Mouse (Mus musculus) heart, adult 11 months (tissue): ENCODE measurements at regions not wholly inside any gene's neighbourhood (a gene's known extent, or its start where the extent isn't known, plus 50 kb on each side); places are given as distances from the start of the nearest gene placed in this dataset.

Source experiments
- DNase-seq: peaks from one replicate; pipeline ENCODE4 v3.0.0; 2022

DNA sequence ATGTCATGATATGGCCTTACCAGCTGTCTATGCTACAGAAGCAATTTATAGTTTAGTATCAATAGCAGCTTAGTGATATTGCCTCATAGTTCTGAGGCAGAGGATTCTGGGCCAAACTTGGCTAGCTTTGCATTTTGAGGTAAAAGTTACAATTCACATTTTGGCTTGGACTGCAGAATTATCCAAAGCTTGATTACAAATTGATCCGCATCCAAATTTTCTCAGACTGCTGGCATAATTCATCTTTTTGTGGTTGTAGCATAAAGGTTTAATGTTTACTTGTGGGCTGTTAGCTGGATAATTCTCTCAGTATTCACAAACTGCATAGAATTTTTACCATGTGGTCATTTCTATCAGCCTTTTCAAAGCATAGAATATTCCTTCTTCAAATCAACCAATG, 589.9 kb upstream of the Pdcd1 start:
- DNase-seq = no peak

DNA sequence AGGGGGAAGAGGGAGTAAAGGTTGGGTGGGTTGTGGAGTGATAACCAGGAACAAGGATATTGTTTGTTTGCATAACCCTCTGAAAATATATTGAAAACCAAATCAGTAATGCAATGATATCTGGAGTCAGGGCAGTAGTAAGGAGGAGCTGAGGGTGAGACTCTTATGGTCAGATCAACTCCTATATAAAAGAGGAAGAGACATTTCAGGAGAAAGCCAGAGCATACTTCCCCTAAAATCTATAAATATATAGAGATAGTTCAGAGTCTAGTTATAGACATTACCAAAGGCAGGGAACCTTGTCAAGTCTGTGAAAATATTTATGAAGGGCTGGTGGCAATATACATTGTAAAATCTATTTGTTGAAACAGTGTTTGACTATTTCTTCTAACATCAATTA, 605.9 kb upstream of the Pdcd1 start:
- no peak for DNase-seq

DNA sequence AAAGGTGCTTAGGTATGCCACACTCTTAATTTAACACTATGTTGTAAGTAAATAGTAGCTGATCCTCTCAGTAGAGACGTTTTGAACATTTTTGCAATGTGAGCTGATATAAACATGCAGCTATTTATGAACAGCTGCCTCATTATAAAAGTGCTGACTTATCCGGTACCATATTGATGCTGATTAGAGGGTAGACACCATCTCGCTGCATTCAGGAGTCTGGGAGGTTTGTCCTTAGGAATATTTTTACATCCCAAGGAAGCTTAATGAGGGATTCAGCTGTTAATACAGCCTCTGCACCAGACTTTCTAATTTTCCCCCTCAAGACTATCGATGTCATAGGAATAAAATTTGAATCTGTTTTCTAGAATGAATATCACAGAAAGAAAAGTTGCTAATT, 619.3 kb upstream of the Pdcd1 start:
- no peak for DNase-seq

DNA sequence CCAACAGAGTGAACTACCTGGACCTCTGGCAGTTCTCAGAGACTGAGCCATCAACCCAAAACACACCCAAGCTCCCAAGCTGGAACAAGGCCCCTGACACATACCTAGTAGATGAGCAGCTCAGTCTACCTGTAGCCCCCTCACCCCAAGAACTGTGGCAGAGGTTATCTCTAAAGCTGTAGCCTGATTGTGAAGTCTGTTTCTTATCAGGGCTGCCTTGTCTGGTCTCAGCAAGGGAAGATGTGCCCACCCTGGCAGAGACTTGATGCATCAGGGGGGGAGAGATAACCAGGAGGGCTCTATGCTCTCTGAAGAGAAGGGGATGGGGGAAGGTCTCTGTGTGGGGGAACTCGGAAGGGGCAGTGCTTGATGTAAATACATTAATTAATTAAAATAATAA, 612.9 kb upstream of the Fam174a start:
- peak; percentile 77 for DNase-seq

DNA sequence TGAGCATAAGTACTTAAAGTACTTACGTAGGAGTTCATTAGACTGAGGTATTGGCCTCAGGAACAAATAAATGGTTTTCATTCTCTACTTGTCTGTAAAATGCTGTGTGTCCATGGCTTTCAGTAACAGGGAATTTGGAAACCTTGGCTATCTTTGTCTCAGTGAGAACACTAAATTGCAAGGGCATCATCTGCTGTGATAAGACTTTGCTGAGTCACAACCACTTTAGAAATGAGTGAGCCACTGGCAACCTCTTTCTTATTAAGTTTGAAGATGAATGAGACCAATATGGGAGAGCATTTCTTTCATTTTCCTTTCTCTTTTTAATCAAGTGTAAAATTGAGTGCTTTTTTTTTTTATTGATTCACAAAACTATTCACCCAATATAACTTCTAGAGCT, 611.7 kb upstream of the Fam174a start:
- no peak for DNase-seq

DNA sequence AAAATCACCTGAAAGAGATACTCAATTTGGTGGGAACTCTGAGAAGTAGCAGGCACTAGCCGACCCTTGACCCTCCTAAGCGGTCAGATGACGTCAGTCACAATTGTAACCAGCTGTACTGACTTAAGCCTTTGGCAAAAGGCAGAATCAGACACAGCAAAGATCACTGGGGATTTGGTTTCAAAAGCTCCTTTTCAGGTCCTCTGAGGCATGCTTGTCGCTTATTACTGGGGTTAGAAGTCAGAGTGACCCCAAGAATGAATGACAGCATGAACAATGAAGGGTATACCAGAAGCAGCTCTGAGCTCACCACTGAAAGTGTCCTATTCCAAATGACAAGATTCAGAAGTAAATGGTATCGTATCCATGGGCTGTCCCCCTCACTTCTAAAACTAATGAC, 600.6 kb upstream of the Fam174a start:
- no peak for DNase-seq

DNA sequence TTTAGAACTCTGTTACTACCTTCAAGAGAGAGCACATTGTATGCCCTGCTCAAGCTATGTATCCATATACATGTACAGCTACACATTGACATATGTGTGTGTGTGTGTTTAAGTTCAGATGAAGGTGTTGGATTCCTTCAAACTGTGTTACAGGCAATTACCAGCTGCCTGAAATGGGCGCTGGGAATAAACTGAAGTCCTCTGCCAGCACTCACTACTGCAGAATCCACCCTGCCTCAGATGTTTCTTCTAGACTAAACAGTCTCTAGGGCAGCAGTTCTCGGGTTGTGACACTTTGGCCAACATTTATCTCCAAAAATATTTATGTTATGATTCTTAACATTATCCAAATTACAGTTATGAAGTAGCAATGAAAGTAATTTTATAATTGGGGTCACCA, 595.7 kb upstream of the Fam174a start:
- DNase-seq = no peak

DNA sequence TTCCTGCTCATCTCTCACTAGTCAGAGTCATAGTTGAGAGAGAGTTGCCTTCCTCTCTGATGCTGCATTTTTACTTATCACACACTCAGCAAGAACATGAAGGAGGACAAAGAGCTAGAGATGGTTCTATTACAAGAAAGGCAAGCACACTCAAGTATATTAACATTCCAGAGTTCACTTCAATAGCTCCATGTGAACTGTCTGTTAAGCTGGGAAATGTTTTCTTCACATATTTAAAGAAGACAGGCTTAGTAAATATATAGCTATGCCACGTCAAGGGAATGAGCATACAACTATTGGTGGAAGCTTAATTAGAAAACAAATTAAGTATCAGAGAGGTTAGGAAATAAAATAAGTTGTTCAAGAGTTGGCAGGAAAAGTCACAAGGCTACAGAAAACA, 559.9 kb upstream of the Fam174a start:
- no peak for DNase-seq

DNA sequence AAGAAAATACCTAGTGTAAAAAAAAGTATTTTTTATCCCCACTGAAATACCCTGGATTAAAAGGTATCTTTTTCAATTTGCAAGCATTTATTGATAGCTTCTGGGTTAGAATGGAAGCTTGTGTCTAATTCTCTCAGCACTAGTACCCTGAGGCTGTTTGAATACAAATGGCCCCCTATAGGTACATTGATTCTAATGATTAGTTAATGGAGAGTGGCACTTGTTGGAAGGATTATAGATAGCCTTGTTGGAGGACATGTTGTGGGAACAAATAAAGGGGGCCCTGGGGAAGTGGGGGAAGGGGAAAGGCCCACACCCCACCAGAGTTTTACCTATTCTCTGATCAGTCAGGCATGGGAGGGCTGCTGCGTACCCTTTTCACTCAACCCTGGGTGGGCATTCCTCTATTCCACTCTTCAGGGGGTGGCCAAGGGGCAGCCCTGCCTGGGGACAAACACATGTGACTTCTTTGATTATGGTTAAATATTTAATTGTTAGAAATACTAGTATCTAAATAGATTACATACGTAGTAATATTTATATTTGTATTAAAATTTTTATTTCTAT, 524.3 kb upstream of the Fam174a start:
- DNase-seq = no peak

DNA sequence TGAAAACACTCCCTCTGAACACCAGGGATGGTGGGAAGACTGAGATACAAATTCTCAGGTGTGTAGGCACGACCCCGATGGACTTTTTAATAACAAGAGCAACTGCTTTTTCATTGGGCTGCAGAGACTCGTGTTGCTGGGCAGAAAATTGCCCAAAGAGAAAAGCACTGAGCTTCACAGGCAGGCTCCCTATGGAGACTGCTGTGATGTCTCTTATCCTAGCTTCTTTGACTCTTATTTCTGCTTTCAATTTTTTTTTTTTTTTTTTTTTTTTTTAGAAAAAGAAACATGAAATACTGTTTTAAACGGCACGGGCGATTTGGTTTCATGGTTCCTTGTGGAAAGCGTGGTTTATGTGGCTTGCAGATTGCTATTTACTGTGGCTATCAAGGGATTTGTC, 522.8 kb upstream of the Fam174a start:
- no peak for DNase-seq

DNA sequence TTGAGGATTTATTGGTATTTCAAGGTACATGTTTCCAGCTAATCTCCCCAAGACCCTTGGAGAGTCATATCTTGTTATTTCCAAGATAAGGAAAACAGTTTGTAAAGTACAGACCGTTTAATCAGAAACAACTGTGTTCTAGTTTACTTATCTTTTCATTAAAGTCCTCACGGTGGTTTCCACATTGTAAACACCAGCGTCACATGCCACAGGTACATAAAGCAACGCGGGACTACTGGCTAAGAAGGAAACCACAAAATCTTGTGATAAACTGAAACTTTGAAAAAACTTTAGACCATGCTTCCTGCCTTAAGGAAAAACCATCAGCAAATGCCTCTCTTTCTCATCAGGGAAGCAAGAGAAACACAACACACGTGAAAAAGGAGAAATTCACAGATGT, 522.4 kb upstream of the Fam174a start:
- no peak for DNase-seq

DNA sequence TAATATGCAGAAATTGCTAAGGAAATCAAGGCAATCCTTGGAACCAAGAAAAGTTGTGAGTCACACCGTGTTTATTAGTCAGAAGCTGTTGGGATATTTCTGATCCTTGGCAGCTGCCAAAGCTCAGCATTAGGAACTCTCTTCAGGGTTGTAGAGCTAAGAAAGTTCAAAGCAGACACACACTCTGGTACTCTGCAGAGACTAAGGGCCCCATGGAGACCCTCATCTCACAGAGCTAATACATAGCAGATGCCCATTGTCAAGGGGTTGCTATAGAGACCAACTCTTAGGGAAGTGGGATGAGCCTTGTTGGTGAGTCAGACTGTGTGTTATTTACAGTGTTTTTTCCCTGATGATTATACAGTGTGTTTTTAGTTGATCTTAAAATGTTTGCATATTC, 517.4 kb upstream of the Fam174a start:
- no peak for DNase-seq

DNA sequence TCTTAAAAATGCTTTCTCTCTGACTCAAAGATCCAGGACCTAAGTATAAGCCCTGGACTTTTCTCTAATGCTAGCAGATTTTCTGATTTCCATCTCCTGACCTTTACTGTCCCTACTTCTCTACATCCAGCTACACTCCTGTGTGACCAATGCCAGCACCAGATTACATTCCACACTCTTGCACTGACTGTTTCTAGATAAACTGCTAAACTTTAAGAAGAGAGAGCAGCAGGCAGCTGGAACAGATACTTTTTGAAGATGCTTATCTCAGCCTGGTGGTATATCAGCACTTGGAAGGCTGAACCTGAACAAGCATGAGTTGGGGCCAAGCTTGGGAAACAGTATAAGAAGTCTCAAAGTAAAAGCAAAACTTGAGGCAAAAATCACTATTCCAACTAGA, 509.7 kb upstream of the Fam174a start:
- no peak for DNase-seq

DNA sequence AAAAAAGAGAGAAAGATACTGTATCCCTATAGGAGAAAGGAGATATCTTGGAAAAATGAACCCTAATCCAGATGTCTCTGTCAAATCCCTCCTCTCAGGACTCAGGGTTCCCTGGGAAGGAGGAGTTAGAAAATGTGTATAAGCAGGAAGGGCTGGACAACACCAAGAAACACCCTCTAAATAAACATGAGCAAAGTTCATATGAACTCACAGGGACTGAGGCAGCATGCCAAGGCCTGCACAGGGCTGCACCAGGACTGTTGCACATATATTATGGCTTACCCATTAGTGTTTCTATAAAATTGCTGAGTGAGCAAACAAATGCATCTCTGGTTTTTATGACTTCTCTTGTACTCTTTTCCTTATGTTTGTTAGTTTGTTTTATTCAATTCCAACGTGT, 508.5 kb upstream of the Fam174a start:
- DNase-seq = no peak

DNA sequence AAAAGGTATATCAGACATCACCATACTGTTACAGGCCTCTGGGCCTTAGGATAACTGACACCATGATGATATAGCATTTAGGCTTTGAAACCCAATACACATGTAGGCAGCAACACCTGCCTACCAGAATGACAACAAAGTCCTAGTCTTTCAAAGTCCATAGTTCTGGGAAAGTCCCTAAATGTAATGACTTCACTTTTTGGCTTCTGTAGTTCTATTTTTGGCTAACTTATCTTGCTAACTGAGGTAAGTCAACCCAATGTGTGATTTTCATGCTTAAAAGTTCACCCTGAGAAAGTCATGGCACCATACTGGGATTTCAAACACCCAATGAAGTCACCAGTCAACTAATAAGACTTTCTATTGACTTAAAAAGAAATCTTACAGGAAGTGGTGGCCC, 485.8 kb upstream of the Fam174a start:
- DNase-seq = no peak

DNA sequence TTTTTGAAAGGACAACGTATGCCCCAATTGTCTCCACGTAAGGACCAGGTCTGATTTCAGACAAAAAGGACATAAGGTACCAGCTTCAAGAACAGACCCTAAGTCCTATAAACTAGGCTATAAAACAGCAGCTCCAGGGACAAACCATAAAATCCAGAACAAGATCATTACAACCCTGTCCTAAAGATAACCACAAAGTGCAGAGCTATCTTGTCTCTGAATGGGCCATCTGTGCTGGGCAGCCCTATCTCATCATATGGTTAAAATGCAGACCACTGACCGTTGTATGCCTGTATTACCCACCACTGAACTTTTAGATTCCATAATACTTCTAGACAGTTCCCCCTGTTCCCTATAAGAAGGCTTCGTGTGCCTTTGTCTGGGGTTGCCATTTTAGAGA, 477.4 kb upstream of the Fam174a start:
- no peak for DNase-seq

DNA sequence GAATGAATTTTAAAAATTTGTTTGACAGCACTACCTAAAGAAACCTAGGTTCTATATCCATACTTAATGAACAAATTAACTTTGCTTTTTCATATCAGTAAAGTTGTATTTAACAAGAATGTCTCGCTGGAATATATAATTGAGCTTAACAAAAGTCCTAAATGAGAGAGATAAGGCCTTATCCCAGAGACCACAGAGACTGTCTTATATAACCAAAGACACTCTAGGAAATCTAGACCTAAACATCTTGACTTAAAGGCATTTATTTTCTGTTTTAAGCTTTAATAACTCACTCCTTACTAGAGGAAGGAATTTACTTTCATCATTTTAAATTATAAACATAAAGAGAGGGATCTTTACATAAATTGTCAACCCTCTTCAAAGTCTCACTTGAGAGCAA, 461.9 kb upstream of the Fam174a start:
- DNase-seq = no peak

DNA sequence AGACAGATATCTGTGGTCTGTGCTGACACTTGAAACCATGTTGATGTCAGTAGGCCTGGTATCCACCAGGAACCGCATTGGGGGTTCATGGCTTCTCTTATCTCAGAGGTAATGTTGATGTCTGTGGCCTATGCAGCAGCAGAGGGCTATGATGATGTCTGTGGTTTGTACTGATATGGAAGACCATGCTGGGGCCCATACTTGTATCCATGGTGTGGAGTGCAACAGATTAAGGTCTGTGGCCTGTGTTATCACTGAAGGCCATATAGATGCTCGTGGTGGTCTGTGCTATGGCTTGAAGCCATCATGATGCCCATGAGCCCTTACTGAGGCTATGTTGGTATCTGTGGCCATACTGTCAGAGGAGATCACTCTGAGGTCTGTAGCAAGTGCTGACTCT, 455.0 kb upstream of the Fam174a start:
- DNase-seq = peak; percentile 74

DNA sequence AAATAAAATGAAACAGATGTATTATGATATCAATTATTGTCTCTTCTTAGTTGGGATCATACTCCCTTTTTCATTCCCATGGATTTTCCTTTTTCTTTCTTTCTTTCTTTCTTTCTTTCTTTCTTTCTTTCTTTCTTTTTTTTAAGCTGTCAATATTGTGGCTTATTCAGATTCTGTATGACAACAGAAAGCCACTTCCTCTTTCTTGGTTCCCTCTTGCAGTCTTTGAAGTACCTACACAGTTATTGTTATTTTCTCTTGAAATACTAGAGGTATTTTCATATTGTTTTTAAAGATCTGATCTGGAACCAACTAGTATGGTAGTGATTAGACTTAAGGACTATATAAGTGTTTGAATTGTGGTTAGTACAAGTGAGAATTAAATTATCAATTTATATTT, 444.6 kb upstream of the Fam174a start:
- no peak for DNase-seq

DNA sequence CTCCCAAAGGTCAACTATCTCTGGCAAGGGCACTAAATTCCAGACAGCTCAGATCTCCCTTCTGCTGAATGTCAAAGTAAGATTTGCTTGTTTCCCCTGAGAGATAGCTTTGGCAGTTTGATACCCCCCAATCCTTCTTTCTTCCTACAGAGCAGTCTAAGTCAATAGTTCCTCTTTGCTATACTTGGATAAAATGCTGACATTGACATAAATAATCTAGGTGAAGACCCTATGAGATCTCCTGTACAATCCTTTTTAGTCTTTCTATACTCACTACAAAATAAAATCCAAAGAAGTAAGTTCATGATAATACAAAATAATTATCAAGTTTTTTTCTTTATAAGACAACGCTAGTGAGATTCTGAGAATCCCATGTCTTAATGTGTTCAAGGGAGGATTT, 432.9 kb upstream of the Fam174a start:
- DNase-seq = no peak

DNA sequence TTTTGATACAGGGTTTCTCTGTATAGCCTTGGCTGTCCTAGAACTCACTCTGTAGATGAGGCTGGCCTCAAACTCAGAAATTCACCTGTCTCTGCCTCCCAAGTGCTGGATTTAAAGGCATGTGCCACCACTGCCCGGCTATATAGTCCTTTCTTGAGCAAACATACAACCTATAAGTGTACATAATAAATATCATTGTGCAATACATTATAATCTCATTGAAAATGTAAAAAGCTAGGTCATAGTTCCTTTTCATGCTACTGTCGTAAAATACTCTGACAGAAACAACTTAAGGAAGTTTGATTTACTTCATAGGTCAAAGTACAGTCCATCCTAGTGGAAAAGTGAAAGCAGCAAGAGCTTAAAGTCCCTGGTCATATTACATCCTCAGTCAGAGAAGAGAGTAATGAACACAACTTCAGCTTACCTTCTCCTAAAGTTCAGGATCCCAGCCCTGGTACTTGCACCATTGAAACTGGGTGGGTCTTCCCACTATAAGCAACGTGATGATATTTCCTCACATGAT, 408.4 kb upstream of the Fam174a start:
- no peak for DNase-seq

DNA sequence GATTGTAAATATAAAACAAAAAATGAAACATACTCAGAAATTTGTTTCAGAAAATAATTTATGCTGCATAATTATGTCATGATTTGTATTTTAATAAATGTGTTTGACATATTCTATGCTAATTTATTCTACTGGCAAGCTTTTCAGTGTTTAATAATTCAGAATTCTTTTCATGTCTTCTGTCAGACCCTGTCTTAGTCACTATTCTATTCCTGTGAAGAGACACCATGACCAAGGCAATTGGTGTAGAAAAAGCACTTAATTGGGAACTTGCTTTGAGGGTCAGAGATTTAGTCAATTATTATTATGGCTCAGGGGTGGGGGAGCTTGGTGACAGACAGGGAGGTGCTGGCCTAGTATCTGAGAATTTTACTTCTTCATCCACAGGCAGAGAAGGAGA, 402.6 kb upstream of the Fam174a start:
- DNase-seq = no peak
